Mouse (Mus musculus): ENCODE measurements at regions not wholly inside any gene's neighbourhood (a gene's known extent, or its start where the extent isn't known, plus 50 kb on each side); places are given as distances from the start of the nearest gene placed in this dataset.
A peak's percentile ranks its signal among the peaks of the same experiment; 100 is the strongest.

DNA sequence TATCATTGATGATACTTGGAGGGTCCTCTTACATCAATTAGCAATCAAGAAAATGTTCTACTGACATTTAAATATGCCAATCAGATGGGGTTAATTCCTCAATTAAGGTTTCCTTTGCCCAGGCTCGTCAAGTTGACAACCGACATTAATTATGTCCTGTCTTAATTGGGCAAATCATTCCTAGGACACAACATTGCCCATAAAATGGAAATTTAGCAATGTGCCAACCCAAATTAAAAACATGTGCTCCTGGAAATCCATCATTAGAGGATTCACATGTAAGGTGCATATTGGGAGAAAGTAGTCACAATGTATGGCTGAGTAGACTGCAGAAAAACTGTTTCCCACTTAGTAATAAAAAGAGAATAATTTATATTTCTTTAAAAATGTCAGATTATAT lies 483.6 kb upstream of the B430305J03Rik start:
- DNase-seq (ENCODE audit: low read depth in 2 of 2, low spot score in 2 of 2), result no peak

DNA sequence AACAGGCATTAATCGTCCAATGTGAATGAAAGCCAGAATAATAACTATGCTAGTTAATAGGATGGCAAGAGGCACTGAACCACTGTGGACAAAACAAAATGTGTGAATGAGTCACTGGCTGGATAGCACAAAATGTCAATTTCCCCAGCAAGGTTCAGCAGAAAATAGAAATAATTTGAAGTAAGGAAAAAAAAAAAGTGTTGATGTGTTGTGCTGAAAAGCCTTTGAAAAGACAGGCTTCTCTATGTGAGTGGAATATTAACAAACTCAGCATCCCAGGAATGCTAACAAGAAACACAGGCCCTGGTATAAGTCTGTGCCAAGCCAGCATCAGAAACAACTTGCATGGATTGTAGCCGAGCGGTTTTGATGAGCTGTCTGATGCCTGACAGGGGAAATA lies 481.0 kb upstream of the B430305J03Rik start:
- DNase-seq (ENCODE audit: low read depth in 2 of 2, low spot score in 2 of 2), result no peak

DNA sequence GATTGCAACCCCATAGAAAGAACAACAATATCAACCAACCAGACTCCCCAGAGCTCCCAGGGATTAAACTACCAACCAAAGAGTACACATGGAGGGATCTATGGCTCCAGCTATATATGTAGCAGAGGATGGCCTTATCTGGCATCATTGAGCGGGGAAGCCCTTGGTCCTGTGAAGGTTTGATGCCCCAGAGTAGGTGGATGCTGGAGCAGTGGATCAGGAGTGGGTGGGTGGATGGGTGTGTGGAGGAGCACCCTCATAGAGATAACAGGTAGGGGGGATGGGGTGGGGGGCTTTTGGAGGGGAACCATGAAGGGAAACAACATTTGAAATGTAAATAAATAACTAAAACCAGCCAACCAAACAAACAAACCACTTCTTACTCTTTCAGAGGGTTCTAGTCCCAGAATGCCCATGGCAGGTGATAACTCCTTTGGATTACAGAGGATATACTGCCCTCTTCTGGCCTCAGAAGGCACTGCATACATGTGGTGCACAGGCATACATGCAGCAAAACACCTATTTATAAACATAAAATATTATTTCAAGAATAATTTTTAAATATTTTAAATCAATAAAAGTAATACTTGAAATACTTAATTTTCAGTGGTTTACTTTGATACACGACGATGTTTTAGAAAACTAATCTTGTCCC lies 473.7 kb upstream of the B430305J03Rik start:
- DNase-seq (ENCODE audit: low read depth in 2 of 2, low spot score in 2 of 2), result peak in 1 of 2 experiments; percentile 14

DNA sequence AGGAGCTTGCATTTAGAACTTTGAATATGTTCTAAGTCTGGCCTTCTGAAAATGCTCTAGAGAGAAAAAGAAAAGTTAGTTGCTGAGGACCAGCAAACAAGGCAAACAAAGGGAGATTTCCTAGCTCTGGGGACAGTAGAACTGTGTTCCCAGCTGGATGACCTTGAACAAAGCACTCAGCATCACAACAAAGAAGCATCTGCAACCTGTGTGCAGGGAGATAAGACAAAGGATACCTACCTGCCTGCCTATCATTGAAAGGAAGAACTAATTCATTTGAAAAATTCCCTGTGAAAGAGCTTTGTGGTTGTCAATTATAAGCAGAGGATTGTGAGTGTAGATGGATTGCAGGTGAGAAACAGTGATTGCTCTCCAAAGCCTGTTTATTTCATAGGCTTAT lies 451.1 kb upstream of the B430305J03Rik start:
- DNase-seq (ENCODE audit: low read depth in 2 of 2, low spot score in 2 of 2), result no peak

DNA sequence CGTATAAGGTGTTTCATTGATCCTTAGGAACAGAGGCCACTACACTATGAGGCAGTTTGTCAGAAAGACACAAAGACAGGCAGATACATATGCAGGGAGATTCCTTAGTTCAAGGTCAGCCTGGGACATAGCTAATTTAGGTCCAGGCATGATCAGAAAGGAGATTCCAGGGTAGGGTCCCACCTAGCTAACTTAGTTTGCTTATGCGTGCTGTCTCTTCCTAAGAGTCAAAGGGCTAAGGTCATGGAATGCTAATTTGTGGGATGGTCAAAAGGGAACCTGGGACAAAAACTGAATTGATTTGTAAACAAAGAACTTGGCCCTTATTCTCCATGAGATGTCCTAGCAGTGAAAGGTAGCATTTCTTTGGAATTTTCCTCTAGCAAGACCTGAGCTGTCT lies 430.3 kb upstream of the B430305J03Rik start:
- DNase-seq (ENCODE audit: low read depth in 2 of 2, low spot score in 2 of 2), result no peak

DNA sequence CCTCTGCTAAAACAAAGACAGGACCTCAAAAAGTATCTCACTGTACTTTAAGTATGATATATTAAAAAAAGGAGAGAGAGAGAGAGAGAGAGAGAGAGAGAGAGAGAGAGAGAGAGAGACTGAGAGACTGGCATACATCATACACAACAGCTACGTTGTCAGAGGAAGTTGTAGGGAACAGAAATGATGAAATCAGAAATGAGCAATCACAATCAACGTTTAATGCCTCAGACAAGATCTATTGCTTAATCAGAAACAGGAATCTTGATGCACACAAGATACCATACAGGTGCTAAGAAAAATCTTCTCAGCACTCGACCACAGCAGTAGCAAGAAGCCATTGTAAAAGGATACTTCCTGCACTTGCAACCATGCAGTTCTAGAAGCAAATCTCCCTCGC lies 424.9 kb upstream of the B430305J03Rik start:
- no peak for DNase-seq (ENCODE audit: low read depth in 2 of 2, low spot score in 2 of 2)

All from CD8-positive naive resting alpha-beta T cell, adult 2 months (primary cell).